Mouse (Mus musculus): ENCODE results near the gene Plau. TPM values are rescaled to one million over a fixed set of nuclear protein-coding genes. Genes with fewer than 3 reads are reported as not detected.

The Plau gene
- polyA plus RNA-seq, 1 experiment from 2014 or later = 0.83 TPM

DNA sequence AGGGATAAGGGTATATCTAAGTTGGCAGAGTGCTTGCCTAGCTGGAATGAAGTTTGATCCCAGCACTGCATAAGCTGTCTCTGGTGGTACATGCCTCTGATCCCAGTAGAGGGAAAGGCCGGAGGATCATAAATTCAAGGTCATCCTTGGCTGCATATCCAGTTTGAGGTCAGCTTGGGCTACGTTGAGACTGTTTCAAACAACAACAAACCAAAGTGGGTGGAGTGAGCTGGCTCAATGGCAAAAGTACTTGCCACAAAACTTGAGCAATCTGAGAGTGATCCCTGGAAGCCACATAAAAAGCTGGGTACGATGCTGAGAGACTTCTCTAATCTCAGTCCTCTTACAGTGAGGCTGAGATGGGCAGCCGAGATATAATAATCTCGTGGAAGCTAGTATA lies 25.1 kb downstream of the Plau start:
- no peak for TF ChIP-seq EP300 (IDR thresholded peaks at IDR 0.05; ENCODE audit: low read depth)
- Histone ChIP-seq H3K9me3 (ENCODE audit: low read length) (no peaks in the 10 kb centered on the region), H3K9ac (replicated peaks) (no peak overlapping the region), H3K4me2 (ENCODE audit: low read depth, low read length) (no peak overlapping the region), H3K36me3 (replicated peaks; ENCODE audit: insufficient read depth, low read length) (no peaks in the 10 kb centered on the region), H3K4me3 (ENCODE audit: low read depth, low read length) (no peak overlapping the region), H3K4me1 (ENCODE audit: insufficient read depth) (no peaks in the 10 kb centered on the region), H3K27me3 (ENCODE audit: insufficient read depth, low read length) (no peaks in the 10 kb centered on the region), H3K27ac (ENCODE audit: low read depth) (no peak overlapping the region)
- DNase-seq (no peak), ATAC-seq (no peak)
- whole genome bisulfite sequencing (ENCODE audit: insufficient replicate concordance) = 52% methylated on average over 5 of the region's 5 CpGs

DNA sequence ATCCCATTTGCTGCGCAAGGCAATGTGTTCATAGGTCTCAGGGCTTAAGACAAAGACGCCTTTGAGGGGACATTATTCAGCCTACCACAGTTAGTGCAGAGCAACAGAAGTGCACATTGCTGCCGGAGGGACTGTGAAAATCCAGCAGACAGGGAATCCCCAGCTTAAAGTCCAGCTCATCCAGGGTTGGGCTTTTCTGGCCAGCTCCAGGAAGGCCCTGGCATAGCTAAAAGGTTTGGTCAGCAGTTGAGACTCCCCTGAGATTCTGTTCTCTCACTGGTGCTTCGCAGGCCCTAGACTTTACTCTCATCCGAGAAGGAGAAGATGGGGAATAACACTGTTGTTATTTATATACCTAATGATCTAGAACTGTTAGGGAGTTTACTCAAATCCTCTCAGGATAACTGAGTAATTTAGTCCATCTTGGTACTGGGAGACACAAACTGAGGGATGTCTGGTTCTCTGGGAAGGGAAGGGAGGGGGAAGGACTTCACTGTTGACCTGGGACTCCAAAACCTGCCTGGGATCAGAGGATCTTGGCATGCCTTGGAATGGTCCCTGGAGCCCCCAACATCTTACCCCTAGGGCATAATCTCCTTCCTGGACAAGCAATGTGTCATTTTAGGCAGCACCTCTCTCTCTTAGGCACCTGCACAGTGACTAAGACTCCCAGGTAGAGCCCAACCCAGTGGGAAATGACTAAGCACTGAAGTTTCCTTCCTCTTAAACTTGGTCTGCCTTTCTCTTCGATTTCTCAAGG lies 27.0 kb downstream of the Plau start:
- 68% methylated on average over 6 of the region's 6 CpGs for WGBS (ENCODE audit: insufficient replicate concordance)
- H3K36me3 ChIP-seq (replicated peaks; ENCODE audit: insufficient read depth, low read length) = no peaks in the 10 kb centered on the region
- no peak overlapping the region for H3K9ac ChIP-seq (replicated peaks)
- no peak overlapping the region for H3K4me3 ChIP-seq (ENCODE audit: low read depth, low read length)
- H3K4me1 ChIP-seq (ENCODE audit: insufficient read depth) = no peaks in the 10 kb centered on the region
- TF ChIP-seq CTCF (IDR thresholded peaks at IDR 0.05; ENCODE audit: low read depth) (no peak), EP300 (IDR thresholded peaks at IDR 0.05; ENCODE audit: low read depth) (no peak)
- no peak for ATAC-seq
- H3K9me3 ChIP-seq (ENCODE audit: low read length) = no peaks in the 10 kb centered on the region
- no peaks in the 10 kb centered on the region for H3K27me3 ChIP-seq (ENCODE audit: insufficient read depth, low read length)
- no peak overlapping the region for H3K4me2 ChIP-seq (ENCODE audit: low read depth, low read length)
- DNase-seq = no peak
- no peak overlapping the region for H3K27ac ChIP-seq (ENCODE audit: low read depth)

DNA sequence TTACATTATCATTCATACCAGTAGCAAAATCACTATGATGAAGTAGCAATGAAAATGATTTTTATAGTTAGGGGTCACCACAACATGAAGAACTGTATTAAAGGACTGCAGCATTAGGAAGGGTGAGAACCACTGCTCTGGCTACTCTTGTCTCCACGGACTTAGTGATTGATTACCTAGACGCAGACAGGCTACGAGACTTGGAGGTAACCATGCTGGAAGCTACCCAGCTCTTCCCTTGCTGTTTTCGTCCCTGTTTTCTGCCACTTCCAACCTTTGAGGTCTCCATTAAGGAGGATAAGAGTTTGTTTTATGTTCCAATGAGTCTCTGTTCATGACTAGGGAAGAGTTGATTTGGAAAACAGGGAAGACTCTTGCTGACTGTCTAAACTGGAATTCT lies 27.7 kb downstream of the Plau start:
- no peak overlapping the region for H3K27ac ChIP-seq (ENCODE audit: low read depth)
- TF ChIP-seq CTCF (IDR thresholded peaks at IDR 0.05; ENCODE audit: low read depth) (no peak), EP300 (IDR thresholded peaks at IDR 0.05; ENCODE audit: low read depth) (no peak)
- WGBS (ENCODE audit: insufficient replicate concordance) = 59% methylated on average over 4 of the region's 4 CpGs
- no peak for ATAC-seq
- no peak for DNase-seq
- H3K4me3 ChIP-seq (ENCODE audit: low read depth, low read length) = no peak overlapping the region
- no peaks in the 10 kb centered on the region for H3K27me3 ChIP-seq (ENCODE audit: insufficient read depth, low read length)
- H3K4me2 ChIP-seq (ENCODE audit: low read depth, low read length) = no peak overlapping the region
- H3K36me3 ChIP-seq (replicated peaks; ENCODE audit: insufficient read depth, low read length) = no peaks in the 10 kb centered on the region
- H3K4me1 ChIP-seq (ENCODE audit: insufficient read depth) = no peaks in the 10 kb centered on the region
- H3K9ac ChIP-seq (replicated peaks) = no peak overlapping the region
- no peaks in the 10 kb centered on the region for H3K9me3 ChIP-seq (ENCODE audit: low read length)

DNA sequence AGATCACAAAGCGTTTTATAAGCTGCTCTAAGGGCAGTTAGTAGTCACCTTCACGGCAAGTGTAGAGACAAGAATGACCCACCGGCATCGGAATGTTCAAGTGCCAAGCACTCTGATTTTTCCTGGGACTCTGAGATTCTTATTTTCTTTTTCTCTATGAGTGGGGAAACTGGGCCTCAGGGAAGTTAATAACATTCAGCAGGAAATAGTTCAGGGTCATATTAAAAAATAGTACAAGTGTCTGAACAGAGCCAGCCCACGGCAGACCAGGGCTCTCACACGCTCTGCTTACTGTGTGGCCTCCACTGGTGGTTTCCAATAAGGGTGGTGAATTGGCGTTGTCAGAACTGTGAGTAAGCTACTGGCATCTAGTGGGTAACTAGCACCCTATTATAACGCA lies 29.1 kb downstream of the Plau start:
- ATAC-seq (no peak), DNase-seq (no peak)
- no peak overlapping the region for H3K27ac ChIP-seq (ENCODE audit: low read depth)
- H3K4me2 ChIP-seq (ENCODE audit: low read depth, low read length) = no peak overlapping the region
- H3K9me3 ChIP-seq (ENCODE audit: low read length) = no peaks in the 10 kb centered on the region
- H3K4me3 ChIP-seq (ENCODE audit: low read depth, low read length) = no peak overlapping the region
- no peaks in the 10 kb centered on the region for H3K36me3 ChIP-seq (replicated peaks; ENCODE audit: insufficient read depth, low read length)
- TF ChIP-seq CTCF (IDR thresholded peaks at IDR 0.05; ENCODE audit: low read depth) (no peak), EP300 (IDR thresholded peaks at IDR 0.05; ENCODE audit: low read depth) (no peak)
- no peaks in the 10 kb centered on the region for H3K4me1 ChIP-seq (ENCODE audit: insufficient read depth)
- no peaks in the 10 kb centered on the region for H3K27me3 ChIP-seq (ENCODE audit: insufficient read depth, low read length)
- 77% methylated on average over 8 of the region's 8 CpGs for WGBS (ENCODE audit: insufficient replicate concordance)
- H3K9ac ChIP-seq (replicated peaks) = no peak overlapping the region

GRCm38 (mm10) chr14:20866365-20866764 lies 29.9 kb downstream of the Plau start:
- no peaks in the 10 kb centered on the region for H3K27me3 ChIP-seq (ENCODE audit: insufficient read depth, low read length)
- no peak overlapping the region for H3K4me3 ChIP-seq (ENCODE audit: low read depth, low read length)
- no peaks in the 10 kb centered on the region for H3K4me1 ChIP-seq (ENCODE audit: insufficient read depth)
- H3K36me3 ChIP-seq (replicated peaks; ENCODE audit: insufficient read depth, low read length) = no peaks in the 10 kb centered on the region
- H3K27ac ChIP-seq (ENCODE audit: low read depth) = no peak overlapping the region
- WGBS (ENCODE audit: insufficient replicate concordance) = 78% methylated on average over 7 of the region's 7 CpGs
- no peak overlapping the region for H3K4me2 ChIP-seq (ENCODE audit: low read depth, low read length)
- ATAC-seq (no peak), DNase-seq (no peak)
- H3K9me3 ChIP-seq (ENCODE audit: low read length) = no peaks in the 10 kb centered on the region
- TF ChIP-seq CTCF (IDR thresholded peaks at IDR 0.05; ENCODE audit: low read depth) (no peak), EP300 (IDR thresholded peaks at IDR 0.05; ENCODE audit: low read depth) (no peak)
- H3K9ac ChIP-seq (replicated peaks) = no peak overlapping the region

- no peak for TF ChIP-seq EP300 (IDR thresholded peaks at IDR 0.05; ENCODE audit: low read depth)
- no peak for TF ChIP-seq CTCF (IDR thresholded peaks at IDR 0.05; ENCODE audit: low read depth)
- Histone ChIP-seq H3K36me3 (replicated peaks; ENCODE audit: insufficient read depth, low read length) (no peaks in the 10 kb centered on the region), H3K4me1 (ENCODE audit: insufficient read depth) (peaks cover 5% of the 10 kb centered on the region), H3K27me3 (ENCODE audit: insufficient read depth, low read length) (no peaks in the 10 kb centered on the region), H3K4me2 (ENCODE audit: low read depth, low read length) (no peak overlapping the region), H3K27ac (ENCODE audit: low read depth) (no peak overlapping the region), H3K9me3 (ENCODE audit: low read length) (no peaks in the 10 kb centered on the region), H3K4me3 (ENCODE audit: low read depth, low read length) (no peak overlapping the region), H3K9ac (replicated peaks) (no peak overlapping the region)
- DNase-seq (no peak), ATAC-seq (no peak)
- 85% methylated on average over 3 of the region's 3 CpGs for WGBS (ENCODE audit: insufficient replicate concordance)
Measured at GRCm38 (mm10) chr14:20870110-20870509, 33.6 kb downstream of the Plau start.
